Mouse (Mus musculus) intestine, embryonic 16.5 days (tissue): ENCODE measurements at regions not wholly inside any gene's neighbourhood (a gene's known extent, or its start where the extent isn't known, plus 50 kb on each side); places are given as distances from the start of the nearest gene placed in this dataset.

Source experiments
- ATAC-seq: fragments of 200-750 bp; cut with Nextera tagmentation; 2 replicates; pipeline ENCODE4 v1.8.0; 2017; ENCODE audit warnings: moderate TSS enrichment, moderate library complexity
- H3K27ac ChIP-seq: fragments of 300-500 bp; sonication (generic); 2 replicates; pipeline ENCODE4 v1.5.1; 2014; ENCODE audit warnings: mild to moderate bottlenecking, low read length
- H3K27me3 ChIP-seq: fragments of 300-500 bp; sonication (generic); replicated peaks from 2 replicates; pipeline ENCODE4 v1.6.1; 2014; ENCODE audit warnings: low read length, control low read depth, mixed read lengths; ENCODE audit not compliant: control insufficient read depth, insufficient read depth
- H3K36me3 ChIP-seq: fragments of 300-500 bp; sonication (generic); 2 replicates; pipeline ENCODE4 v1.6.1; 2014; ENCODE audit warnings: low read length, control low read depth; ENCODE audit not compliant: control insufficient read depth, insufficient read depth
- H3K4me1 ChIP-seq: fragments of 300-500 bp; sonication (generic); 2 replicates; pipeline ENCODE4 v1.6.1; 2014; ENCODE audit warnings: low read length, control low read depth, mixed read lengths; ENCODE audit not compliant: control insufficient read depth, insufficient read depth
- H3K4me2 ChIP-seq: fragments of 300-500 bp; sonication (generic); 2 replicates; pipeline ENCODE4 v1.6.1; 2014; ENCODE audit warnings: low read depth, low read length, control low read depth
- H3K4me3 ChIP-seq: fragments of 300-500 bp; sonication (generic); 2 replicates; pipeline ENCODE4 v1.5.1; 2014; ENCODE audit warnings: mild to moderate bottlenecking, low read length
- H3K9ac ChIP-seq: fragments of 300-500 bp; sonication (generic); 2 replicates; pipeline ENCODE4 v1.6.1; 2014; ENCODE audit warnings: low read depth, low read length
- H3K9me3 ChIP-seq: fragments of 300-500 bp; sonication (generic); 2 replicates; pipeline ENCODE4 v1.6.1; 2016; ENCODE audit warnings: low read length, control low read depth; ENCODE audit not compliant: control insufficient read depth
- WGBS: fragments of 180-500 bp; shearing (Covaris S2); extraction: QIAGEN DNeasy Blood & Tissue Kit; methylation state at CpG from one replicate; pipeline ENCODE4 v1.1.7; 2014; 5-methylcytosine and 5-hydroxymethylcytosine counted together

DNA sequence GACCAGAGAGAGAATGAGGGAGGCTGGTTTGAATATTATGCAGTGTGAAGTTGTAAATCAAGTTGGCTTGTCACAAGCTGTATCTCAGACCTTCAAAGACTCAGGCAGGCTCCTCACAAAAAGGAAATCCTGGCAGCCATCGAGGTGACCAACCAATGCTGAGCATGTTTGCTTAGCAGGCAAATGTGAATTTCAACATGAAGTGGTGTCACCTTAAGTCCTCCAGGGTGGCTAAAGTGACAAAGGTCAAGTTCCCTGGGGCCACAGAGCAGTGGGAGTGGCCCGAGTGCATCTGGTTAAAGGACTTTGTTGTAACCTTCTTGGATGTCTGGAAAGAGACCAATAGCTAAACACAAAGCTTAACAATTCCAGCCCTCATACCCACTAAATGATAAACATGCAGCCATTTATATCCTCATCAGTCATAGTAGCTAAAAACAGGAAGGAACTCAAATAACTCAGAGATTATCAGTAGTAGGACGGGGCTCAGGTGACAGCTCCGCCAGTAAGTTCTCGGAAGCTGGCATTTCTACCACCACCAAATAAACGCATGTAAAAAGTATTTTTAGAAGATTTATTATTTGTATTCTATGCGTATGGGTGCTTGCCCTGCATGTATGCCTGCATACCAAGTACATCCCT is 258.6 kb upstream of the Stt3b start:
- Histone ChIP-seq H3K27me3 (no peaks in the 10 kb centered on the region), H3K36me3 (no peaks in the 10 kb centered on the region), H3K4me2 (no peak overlapping the region), H3K4me3 (no peak overlapping the region), H3K9ac (no peak overlapping the region), H3K27ac (no peak overlapping the region), H3K9me3 (no peaks in the 10 kb centered on the region), H3K4me1 (no peaks in the 10 kb centered on the region)
- no peak for ATAC-seq
- WGBS, result 64% methylated on average over 7 of the region's 7 CpGs

DNA sequence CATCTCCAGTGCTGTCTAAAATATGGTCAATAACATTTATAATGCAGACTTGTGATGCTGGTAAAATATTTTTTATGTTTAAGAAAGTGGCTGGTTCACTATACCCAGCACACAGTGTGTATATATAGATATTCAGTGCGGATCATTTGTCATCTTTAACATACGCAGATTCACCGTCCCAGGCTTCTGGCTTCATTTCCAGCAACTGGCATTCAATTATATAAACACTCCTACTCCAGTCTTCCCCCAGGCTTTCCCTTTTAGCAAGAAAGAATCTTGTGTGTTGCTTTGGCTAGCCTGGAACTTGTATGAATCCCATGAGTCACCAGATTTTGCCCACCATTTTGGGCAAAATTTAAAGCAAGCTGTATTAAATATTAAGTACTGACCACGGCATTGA is 260.8 kb upstream of the Stt3b start:
- WGBS, result 71% methylated on average over 4 of the region's 4 CpGs
- Histone ChIP-seq H3K4me3 (no peak overlapping the region), H3K9me3 (no peaks in the 10 kb centered on the region), H3K4me2 (no peak overlapping the region), H3K36me3 (no peaks in the 10 kb centered on the region), H3K9ac (no peak overlapping the region), H3K4me1 (no peaks in the 10 kb centered on the region), H3K27me3 (no peaks in the 10 kb centered on the region), H3K27ac (no peak overlapping the region)
- no peak for ATAC-seq

DNA sequence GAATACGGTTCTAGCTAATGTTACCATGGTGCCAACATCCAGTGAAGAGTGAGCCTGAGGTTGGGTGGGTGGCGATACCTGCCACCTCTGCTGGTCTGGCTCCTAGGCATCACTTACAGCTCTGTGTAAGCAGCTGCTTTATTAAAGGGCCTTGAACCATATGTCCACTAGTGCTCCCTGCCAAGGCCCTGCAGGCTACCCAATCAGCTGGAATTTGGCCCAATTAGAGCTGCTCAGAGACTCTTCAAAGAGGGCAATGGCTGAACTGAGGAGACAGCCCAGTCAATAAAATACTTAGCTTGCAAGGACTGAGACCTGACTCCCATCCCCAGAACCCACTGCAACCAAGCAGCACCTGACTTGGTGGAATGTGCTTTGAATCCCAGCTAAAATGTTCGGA is 270.9 kb upstream of the Stt3b start:
- Histone ChIP-seq H3K27me3 (no peaks in the 10 kb centered on the region), H3K4me2 (no peak overlapping the region), H3K36me3 (no peaks in the 10 kb centered on the region), H3K9me3 (no peaks in the 10 kb centered on the region), H3K27ac (no peak overlapping the region), H3K4me3 (no peak overlapping the region), H3K4me1 (no peaks in the 10 kb centered on the region), H3K9ac (no peak overlapping the region)
- ATAC-seq, result no peak
- 74% methylated on average over 3 of the region's 3 CpGs for WGBS

DNA sequence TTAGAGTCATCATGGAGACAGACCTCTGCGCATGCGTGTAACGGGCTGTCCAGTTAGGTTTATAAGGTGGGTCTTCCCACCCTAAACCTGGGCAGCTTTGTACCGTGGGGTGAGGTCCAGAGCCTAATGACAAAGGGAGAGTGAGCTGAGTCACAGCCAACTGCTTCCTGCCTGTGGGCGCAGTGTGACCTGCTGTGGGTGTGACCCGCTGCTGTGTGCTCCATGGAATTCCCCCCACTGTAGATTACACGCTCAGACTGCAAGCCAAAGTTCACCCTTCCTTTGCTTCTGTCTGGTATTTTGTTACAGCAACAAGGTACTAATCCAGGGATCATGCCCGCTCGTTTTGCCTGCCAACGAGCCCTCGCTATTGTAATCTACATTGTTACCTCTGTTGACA is 273.3 kb upstream of the Stt3b start:
- Histone ChIP-seq H3K9me3 (no peaks in the 10 kb centered on the region), H3K4me3 (no peak overlapping the region), H3K27me3 (no peaks in the 10 kb centered on the region), H3K9ac (no peak overlapping the region), H3K27ac (no peak overlapping the region), H3K4me2 (no peak overlapping the region), H3K4me1 (no peaks in the 10 kb centered on the region), H3K36me3 (no peaks in the 10 kb centered on the region)
- 88% methylated on average over 11 of the region's 11 CpGs for WGBS
- no peak for ATAC-seq

DNA sequence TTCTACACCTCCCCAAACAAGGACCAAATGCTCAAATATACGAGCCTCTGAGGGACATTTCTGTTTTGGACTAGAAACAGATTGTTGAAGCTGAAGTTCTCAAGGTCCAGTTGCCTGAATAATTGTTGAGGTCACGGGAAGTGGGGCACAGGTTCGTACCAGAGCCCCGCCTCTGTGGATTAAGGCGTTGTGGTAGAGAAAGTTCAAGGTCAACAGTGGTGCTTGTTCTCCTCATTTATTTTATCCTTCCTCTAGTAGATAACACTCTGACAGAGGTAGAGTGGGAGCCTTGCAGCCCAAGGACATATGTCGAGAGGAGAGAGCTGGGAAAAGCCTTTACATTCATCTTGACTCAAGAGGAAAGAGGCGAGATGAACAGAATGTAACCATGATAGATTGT is 274.7 kb upstream of the Stt3b start:
- 63% methylated on average over 7 of the region's 7 CpGs for WGBS
- Histone ChIP-seq H3K27ac (no peak overlapping the region), H3K4me1 (no peaks in the 10 kb centered on the region), H3K9ac (no peak overlapping the region), H3K36me3 (no peaks in the 10 kb centered on the region), H3K27me3 (no peaks in the 10 kb centered on the region), H3K4me2 (no peak overlapping the region), H3K9me3 (no peaks in the 10 kb centered on the region), H3K4me3 (no peak overlapping the region)
- ATAC-seq, result no peak

DNA sequence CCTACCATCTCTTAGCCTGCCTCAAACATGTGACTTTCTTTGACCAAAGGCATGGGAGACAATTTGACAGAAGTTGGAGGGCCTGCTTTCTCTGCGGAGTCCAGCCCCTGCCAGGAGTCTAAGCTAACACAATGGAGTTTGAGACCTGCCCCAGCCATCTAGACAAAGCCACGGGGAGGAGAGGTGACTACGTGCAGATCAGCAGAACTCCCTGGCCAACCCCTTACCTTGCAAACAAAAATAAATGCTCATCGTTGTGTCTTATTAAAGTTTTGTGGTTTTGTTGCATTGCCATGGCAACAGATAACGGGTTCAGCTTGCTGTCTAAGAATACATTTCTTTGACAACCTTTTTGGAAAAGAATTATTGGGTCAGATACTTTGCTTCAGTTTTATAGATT is 282.2 kb upstream of the Stt3b start:
- ATAC-seq, result no peak

DNA sequence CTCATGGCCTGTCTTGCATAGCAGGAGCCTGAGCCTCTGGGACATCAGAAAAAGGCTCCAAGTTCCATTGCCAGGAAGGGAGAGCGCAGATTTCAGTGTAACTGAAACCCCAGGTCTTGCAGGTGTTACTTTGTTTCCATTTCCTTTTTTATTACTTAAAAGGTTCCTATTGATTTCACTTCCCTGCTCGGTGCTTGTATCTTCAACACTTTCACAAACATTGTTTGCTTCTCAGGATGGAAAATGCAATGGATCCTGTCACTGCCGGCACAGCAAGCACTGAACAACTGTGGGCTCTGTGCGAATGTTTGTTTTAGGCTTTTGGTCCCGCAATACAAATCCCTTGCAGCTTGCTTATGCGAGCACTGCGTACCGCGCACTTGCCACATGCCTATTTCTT is 290.0 kb upstream of the Stt3b start:
- ATAC-seq, result no peak
- H3K27me3 ChIP-seq, result no peaks in the 10 kb centered on the region
- H3K9ac ChIP-seq, result no peak overlapping the region
- H3K9me3 ChIP-seq, result no peaks in the 10 kb centered on the region
- H3K36me3 ChIP-seq, result no peaks in the 10 kb centered on the region
- H3K4me1 ChIP-seq, result no peaks in the 10 kb centered on the region
- 65% methylated on average over 9 of the region's 9 CpGs for WGBS
- H3K4me3 ChIP-seq, result no peak overlapping the region
- no peak overlapping the region for H3K4me2 ChIP-seq
- H3K27ac ChIP-seq, result no peak overlapping the region

More for the DNA sequence above, 282.2 kb upstream of the Stt3b start:
- Histone ChIP-seq H3K4me1 (no peaks in the 10 kb centered on the region; the same call in 1 of the 2 replicates), H3K27ac (no peak overlapping the region), H3K36me3 (no peaks in the 10 kb centered on the region), H3K4me2 (no peak overlapping the region), H3K4me3 (no peak overlapping the region), H3K27me3 (no peaks in the 10 kb centered on the region), H3K9me3 (no peaks in the 10 kb centered on the region), H3K9ac (no peak overlapping the region)
- WGBS, result 73% methylated on average over 5 of the region's 5 CpGs

DNA sequence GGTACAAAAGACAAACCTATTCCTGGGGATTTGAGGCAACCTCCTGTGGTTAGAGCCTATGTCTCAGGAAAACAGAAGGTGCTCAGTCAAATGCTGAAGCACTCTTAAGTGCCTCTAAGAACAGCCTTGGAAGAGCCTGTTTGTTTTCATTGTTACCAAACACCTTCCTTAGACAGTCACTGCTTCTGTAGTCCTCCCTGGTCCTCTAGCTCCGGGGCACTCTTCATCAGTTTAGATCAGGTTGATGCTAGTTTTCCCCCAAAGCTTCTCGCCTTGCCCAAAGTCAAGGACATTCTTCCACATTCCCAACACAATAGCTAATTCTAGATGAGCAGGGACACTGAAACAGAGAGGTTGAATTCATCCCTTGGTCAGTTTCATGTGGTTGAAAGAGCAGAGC is 290.6 kb upstream of the Stt3b start:
- H3K4me1 ChIP-seq, result no peaks in the 10 kb centered on the region
- no peak overlapping the region for H3K4me3 ChIP-seq
- H3K36me3 ChIP-seq, result no peaks in the 10 kb centered on the region
- no peaks in the 10 kb centered on the region for H3K27me3 ChIP-seq
- no peak overlapping the region for H3K9ac ChIP-seq
- 76% methylated on average over 2 of the region's 2 CpGs for WGBS
- no peak overlapping the region for H3K4me2 ChIP-seq
- H3K9me3 ChIP-seq, result no peaks in the 10 kb centered on the region
- H3K27ac ChIP-seq, result no peak overlapping the region
- no peak for ATAC-seq

DNA sequence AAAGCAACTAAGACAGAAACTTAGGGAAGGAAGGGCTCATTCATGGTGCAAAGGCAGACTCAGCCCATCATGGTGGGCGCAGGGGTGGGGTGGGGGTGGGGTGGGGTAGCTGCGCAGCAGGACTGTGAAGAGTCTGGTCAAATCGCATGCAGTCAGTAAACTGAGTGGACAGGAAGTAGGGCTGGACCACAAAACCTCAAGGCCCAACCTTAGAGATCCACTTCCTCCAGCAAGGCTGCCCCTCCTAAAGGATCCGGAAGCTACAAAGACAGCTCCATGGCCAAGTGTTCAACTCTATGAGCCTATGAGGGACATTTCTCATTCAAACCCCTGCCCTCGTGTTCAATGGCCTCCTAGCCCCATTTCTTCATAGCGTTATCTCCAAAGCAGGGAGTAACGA is 292.6 kb upstream of the Stt3b start:
- H3K4me3 ChIP-seq, result no peak overlapping the region
- H3K27ac ChIP-seq, result no peak overlapping the region
- no peaks in the 10 kb centered on the region for H3K9me3 ChIP-seq
- H3K4me2 ChIP-seq, result no peak overlapping the region
- H3K4me1 ChIP-seq, result no peaks in the 10 kb centered on the region
- 95% methylated on average over 7 of the region's 7 CpGs for WGBS
- H3K9ac ChIP-seq, result no peak overlapping the region
- H3K36me3 ChIP-seq, result no peaks in the 10 kb centered on the region
- no peak for ATAC-seq
- no peaks in the 10 kb centered on the region for H3K27me3 ChIP-seq

DNA sequence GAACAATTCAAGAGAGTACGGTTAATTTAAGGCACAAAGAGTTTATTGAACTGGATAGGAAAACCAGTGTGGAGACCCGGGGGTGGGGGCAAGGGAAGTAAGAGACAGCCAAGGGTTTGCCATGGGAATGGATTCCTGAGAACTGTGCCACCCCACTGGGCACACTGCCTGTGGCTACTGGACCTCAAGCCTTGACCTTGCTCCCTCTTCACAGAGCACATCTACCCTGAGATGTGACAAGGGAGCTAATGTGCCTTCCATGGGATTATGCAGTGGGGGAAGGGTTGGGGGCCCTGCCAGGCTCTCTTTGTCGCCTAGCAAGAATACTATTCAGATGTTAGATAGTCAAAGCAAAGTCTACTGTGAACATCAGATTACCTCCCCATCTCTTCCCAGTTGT is 294.2 kb upstream of the Stt3b start:
- no peaks in the 10 kb centered on the region for H3K4me1 ChIP-seq
- no peak for ATAC-seq
- no peak overlapping the region for H3K27ac ChIP-seq

More for the DNA sequence above, 294.2 kb upstream of the Stt3b start:
- no peak overlapping the region for H3K9ac ChIP-seq
- H3K4me2 ChIP-seq, result no peak overlapping the region
- H3K27me3 ChIP-seq, result no peaks in the 10 kb centered on the region
- no peaks in the 10 kb centered on the region for H3K9me3 ChIP-seq
- H3K4me3 ChIP-seq, result no peak overlapping the region
- no peaks in the 10 kb centered on the region for H3K36me3 ChIP-seq
- whole genome bisulfite sequencing, result 83% methylated on average over 3 of the region's 3 CpGs
